Mouse (Mus musculus) forebrain, postnatal 0 days (tissue): ENCODE data around the gene Nmi. TPM values are rescaled to one million over a fixed set of nuclear protein-coding genes. Genes with fewer than 3 reads are reported as not detected.

Source experiments
- ATAC-seq: fragments of 200-750 bp; cut with Nextera tagmentation; 2 replicates; pipeline ENCODE4 v1.8.0; 2017; ENCODE audit warnings: mild to moderate bottlenecking, moderate library complexity
- DNase-seq: peaks from one replicate; pipeline ENCODE4 v3.0.0-alpha.2; 2015
- H3K27ac ChIP-seq: fragments of 300-500 bp; sonication (generic); 2 replicates; pipeline ENCODE4 v1.5.1; 2014; ENCODE audit warnings: low read depth, mild to moderate bottlenecking, antibody characterized with exemption, low read length, moderate library complexity, mixed read lengths
- H3K27me3 ChIP-seq: fragments of 300-500 bp; sonication (generic); 2 replicates; pipeline ENCODE4 v1.6.1; 2014; ENCODE audit warnings: mild to moderate bottlenecking, low read length, mixed read lengths; ENCODE audit not compliant: insufficient read depth
- H3K36me3 ChIP-seq: fragments of 300-500 bp; sonication (generic); 2 replicates; pipeline ENCODE4 v1.6.1; 2014; ENCODE audit warnings: mild to moderate bottlenecking, moderate library complexity; ENCODE audit not compliant: insufficient read depth
- H3K4me1 ChIP-seq: fragments of 300-500 bp; sonication (generic); 2 replicates; pipeline ENCODE4 v1.6.1; 2014; ENCODE audit warnings: antibody characterized with exemption; ENCODE audit not compliant: insufficient read depth
- H3K4me2 ChIP-seq: fragments of 300-500 bp; sonication (generic); 2 replicates; pipeline ENCODE4 v1.6.1; 2014; ENCODE audit warnings: low read depth, mild to moderate bottlenecking, moderate library complexity
- H3K4me3 ChIP-seq: fragments of 300-500 bp; sonication (generic); 2 replicates; pipeline ENCODE4 v1.5.1; 2014; ENCODE audit warnings: low read depth, low read length, mixed read lengths
- H3K9ac ChIP-seq: fragments of 300-500 bp; sonication (generic); 2 replicates; pipeline ENCODE4 v1.6.1; 2014; ENCODE audit warnings: mild to moderate bottlenecking
- H3K9me3 ChIP-seq: fragments of 300-500 bp; sonication (generic); 2 replicates; pipeline ENCODE4 v1.6.1; 2016; ENCODE audit warnings: low read length
- CTCF ChIP-seq: sonication (generic); IDR thresholded peaks from 2 replicates; pipeline ENCODE4 v1.5.1; 2016; ENCODE audit warnings: antibody characterized with exemption, control low read depth, low read depth
- WGBS: fragments of 180-500 bp; shearing (Covaris S2); extraction: QIAGEN DNeasy Blood & Tissue Kit; methylation state at CpG from one replicate; pipeline ENCODE4 v1.1.7; 2014; 5-methylcytosine and 5-hydroxymethylcytosine counted together
- polyA plus RNA-seq: library from polyadenylated mRNA; unstranded; fragments of >200 nt; fragmentation: Nextera tagmentation; extraction: Ambion mirVana; gene quantifications from 2 replicates; pipeline ENCODE4 v1.2.1, GENCODE M21; 2015
- total RNA-seq: library from RNA; depleted of rRNA; stranded (reverse); fragments of >200 nt; gene quantifications from 2 replicates; pipeline ENCODE4 v1.2.3, GENCODE M21; 2014

Gene Nmi
- total and polyA plus RNA-seq, 2 experiments from 2014 or later = 3.0 to 7.3 TPM

GRCm38 (mm10) chr2:51948105-51948830 is 25.0 kb downstream of the Nmi start:
- peak; percentile 67 for ATAC-seq

GRCm38 (mm10) chr2:51945812-51946211 is 27.5 kb downstream of the Nmi start:
- H3K4me3 ChIP-seq = no peak overlapping the region
- H3K4me1 ChIP-seq = no peaks in the 10 kb centered on the region
- H3K27ac ChIP-seq = no peak overlapping the region
- H3K9ac ChIP-seq = no peak overlapping the region
- 72% methylated on average over 2 of the region's 2 CpGs for WGBS
- DNase-seq (no peak), ATAC-seq (no peak)
- H3K27me3 ChIP-seq = no peaks in the 10 kb centered on the region
- no peak overlapping the region for H3K4me2 ChIP-seq
- no peaks in the 10 kb centered on the region for H3K36me3 ChIP-seq
- no peak for TF ChIP-seq CTCF
- no peaks in the 10 kb centered on the region for H3K9me3 ChIP-seq

More at GRCm38 (mm10) chr2:51948105-51948830, 25.0 kb downstream of the Nmi start:
- H3K9me3 ChIP-seq = no peaks in the 10 kb centered on the region
- no peaks in the 10 kb centered on the region for H3K4me1 ChIP-seq
- no peak overlapping the region for H3K4me2 ChIP-seq
- H3K9ac ChIP-seq = no peak overlapping the region
- TF ChIP-seq CTCF = no peak
- peak; percentile 64 for DNase-seq
- H3K27ac ChIP-seq = no peak overlapping the region
- H3K27me3 ChIP-seq = no peaks in the 10 kb centered on the region
- H3K36me3 ChIP-seq = no peaks in the 10 kb centered on the region
- WGBS = 77% methylated on average over 6 of the region's 6 CpGs
- H3K4me3 ChIP-seq = no peak overlapping the region

GRCm38 (mm10) chr2:51941832-51942231 is 31.5 kb downstream of the Nmi start:
- 95% methylated on average over 7 of the region's 7 CpGs for WGBS

GRCm38 (mm10) chr2:51938750-51939149 is 34.5 kb downstream of the Nmi start:
- 81% methylated on average over 3 of the region's 3 CpGs for WGBS
- no peaks in the 10 kb centered on the region for H3K36me3 ChIP-seq
- H3K9me3 ChIP-seq = no peaks in the 10 kb centered on the region
- no peaks in the 10 kb centered on the region for H3K4me1 ChIP-seq
- no peak overlapping the region for H3K27ac ChIP-seq
- no peak overlapping the region for H3K4me3 ChIP-seq
- DNase-seq (no peak), ATAC-seq (no peak)
- no peak overlapping the region for H3K9ac ChIP-seq
- H3K27me3 ChIP-seq = no peaks in the 10 kb centered on the region
- H3K4me2 ChIP-seq = no peak overlapping the region
- no peak for TF ChIP-seq CTCF

More at GRCm38 (mm10) chr2:51941832-51942231, 31.5 kb downstream of the Nmi start:
- Histone ChIP-seq H3K27ac (no peak overlapping the region), H3K9me3 (no peaks in the 10 kb centered on the region), H3K4me1 (no peaks in the 10 kb centered on the region), H3K27me3 (no peaks in the 10 kb centered on the region), H3K4me2 (no peak overlapping the region), H3K36me3 (no peaks in the 10 kb centered on the region), H3K9ac (no peak overlapping the region), H3K4me3 (no peak overlapping the region)
- TF ChIP-seq CTCF = no peak
- ATAC-seq = no peak
- DNase-seq = no peak

GRCm38 (mm10) chr2:51937004-51937403 is 36.3 kb downstream of the Nmi start:
- no peak for TF ChIP-seq CTCF

GRCm38 (mm10) chr2:51936585-51936984 is 36.7 kb downstream of the Nmi start:
- no peak overlapping the region for H3K9ac ChIP-seq
- 68% methylated on average over 3 of the region's 3 CpGs for WGBS
- no peak overlapping the region for H3K4me3 ChIP-seq
- no peaks in the 10 kb centered on the region for H3K27me3 ChIP-seq
- H3K36me3 ChIP-seq = no peaks in the 10 kb centered on the region
- H3K4me1 ChIP-seq = no peaks in the 10 kb centered on the region
- no peak overlapping the region for H3K4me2 ChIP-seq
- TF ChIP-seq CTCF = no peak
- DNase-seq = no peak
- H3K9me3 ChIP-seq = no peaks in the 10 kb centered on the region
- ATAC-seq = no peak
- H3K27ac ChIP-seq = no peak overlapping the region

More at GRCm38 (mm10) chr2:51937004-51937403, 36.3 kb downstream of the Nmi start:
- 73% methylated on average over 6 of the region's 6 CpGs for WGBS
- H3K4me2 ChIP-seq = no peak overlapping the region
- DNase-seq (no peak), ATAC-seq (no peak)
- no peak overlapping the region for H3K9ac ChIP-seq
- no peaks in the 10 kb centered on the region for H3K36me3 ChIP-seq
- H3K27ac ChIP-seq = no peak overlapping the region
- H3K4me3 ChIP-seq = no peak overlapping the region
- H3K4me1 ChIP-seq = no peaks in the 10 kb centered on the region
- no peaks in the 10 kb centered on the region for H3K9me3 ChIP-seq
- no peaks in the 10 kb centered on the region for H3K27me3 ChIP-seq

- Histone ChIP-seq H3K4me1 (no peaks in the 10 kb centered on the region), H3K4me3 (no peak overlapping the region), H3K27me3 (no peaks in the 10 kb centered on the region), H3K9me3 (no peaks in the 10 kb centered on the region), H3K4me2 (no peak overlapping the region), H3K27ac (no peak overlapping the region), H3K36me3 (no peaks in the 10 kb centered on the region), H3K9ac (no peak overlapping the region)
- TF ChIP-seq CTCF = no peak
- 95% methylated on average over 7 of the region's 7 CpGs for WGBS
- no peak for ATAC-seq
- no peak for DNase-seq
These were observed 37.4 kb downstream of the Nmi start for GRCm38 (mm10) chr2:51935921-51936320.
